Mouse (Mus musculus): ENCODE data around the gene Gm7579.
"Not testable (repeated sequence)": the region's sequence is repeated elsewhere in the genome, so short reads cannot be mapped to it uniquely, and the experiment has no call there.

GRCm38 (mm10) chr7:142206891-142207290 lies 4.8 kb upstream of the Gm7579 start:
- TF ChIP-seq CTCF (IDR thresholded peaks at IDR 0.05; ENCODE audit: low read depth); EP300 (optimal IDR thresholded peaks at IDR 0.05): not testable (repeated sequence)
